Mouse (Mus musculus) adrenal gland, adult 18-20 months (tissue): ENCODE measurements around the gene Pllp. TPM values are rescaled to one million over a fixed set of nuclear protein-coding genes. Genes with fewer than 3 reads are reported as not detected.
A peak's percentile ranks its signal among the peaks of the same experiment; 100 is the strongest.

Experiments used
- DNase-seq, 2 experiments: peaks; one replicate each; pipeline ENCODE4 v3.0.0; 2021 to 2022; ENCODE audit warnings: low spot score in 2 of 2
- long read RNA-seq, 2 experiments: library from polyadenylated mRNA; stranded (forward); transcript quantifications; one replicate each; pipeline ENCODE4 v2.0.0; 2021
- total RNA-seq, 2 experiments: library from RNA; stranded (reverse); gene quantifications; 1 replicate in 1 of 2; 2 replicates in 1 of 2; pipeline ENCODE4 v1.2.3; 2021

Pllp gene
- under 1 TPM; 0.46 to 0.93 TPM for total RNA-seq
- long read RNA-seq, experiment 1, partial matches to known transcripts, result 0 of 1 reads
- long read RNA-seq, experiment 1, other reads (novel, unspliced or antisense), result 0 of 1 reads
- long read RNA-seq, experiment 2, partial matches to known transcripts, result 0 of 1 reads
- long read RNA-seq, experiment 2, other reads (novel, unspliced or antisense), result 0 of 1 reads

DNA sequence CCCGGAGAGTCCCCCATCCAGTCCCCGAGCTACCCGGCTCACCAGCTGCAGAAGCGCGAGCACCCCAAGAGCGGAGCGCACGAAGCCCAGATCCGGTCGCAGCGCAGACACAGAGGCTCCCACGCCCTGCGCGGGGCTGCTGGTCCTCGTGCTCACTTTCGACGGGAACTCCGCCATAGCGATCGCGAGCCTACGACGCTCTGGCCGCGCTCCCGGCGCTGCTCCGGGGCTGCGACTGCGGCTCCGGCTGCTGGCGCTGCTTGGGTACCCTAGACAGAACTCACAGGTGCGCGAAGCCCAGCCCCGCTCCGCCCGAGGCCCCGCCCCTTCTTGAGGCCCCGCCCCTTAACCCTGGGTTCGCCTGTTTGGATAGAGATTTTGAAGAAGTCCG lies at the start of gene Pllp:
TSS of gene Pllp (minus strand) at position 285 of the 391 bp plus-strand sequence.
- no peak for DNase-seq

- DNase-seq, result no peak
These were observed 49.6 kb upstream of the Pllp start, which contains the start of gene Ccl22 for GRCm38 (mm10) chr8:94745476-94746184. Gene Ccl22 (plus strand): TSS chr8:94745590.

DNA sequence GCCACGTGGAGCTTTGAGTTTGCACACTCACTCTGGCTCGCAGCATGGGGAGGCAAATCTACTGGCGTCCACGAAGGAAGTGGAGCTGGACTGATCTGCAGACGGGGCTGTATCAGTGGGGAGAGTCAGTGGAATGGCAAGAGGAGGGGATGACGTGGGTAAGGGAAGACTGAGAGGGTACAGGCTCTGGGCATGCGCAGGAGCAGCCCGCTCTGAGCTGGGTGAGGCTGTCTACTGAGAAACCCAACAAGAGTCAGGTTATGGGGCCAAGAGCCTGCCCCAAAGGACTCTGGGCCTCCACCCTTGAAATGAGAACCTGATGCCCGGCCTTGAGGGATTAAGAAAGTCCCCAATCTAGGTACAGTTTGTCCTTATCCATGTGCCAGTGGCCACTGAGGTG lies 48.9 kb upstream of the Pllp start:
- DNase-seq, result no peak

DNA sequence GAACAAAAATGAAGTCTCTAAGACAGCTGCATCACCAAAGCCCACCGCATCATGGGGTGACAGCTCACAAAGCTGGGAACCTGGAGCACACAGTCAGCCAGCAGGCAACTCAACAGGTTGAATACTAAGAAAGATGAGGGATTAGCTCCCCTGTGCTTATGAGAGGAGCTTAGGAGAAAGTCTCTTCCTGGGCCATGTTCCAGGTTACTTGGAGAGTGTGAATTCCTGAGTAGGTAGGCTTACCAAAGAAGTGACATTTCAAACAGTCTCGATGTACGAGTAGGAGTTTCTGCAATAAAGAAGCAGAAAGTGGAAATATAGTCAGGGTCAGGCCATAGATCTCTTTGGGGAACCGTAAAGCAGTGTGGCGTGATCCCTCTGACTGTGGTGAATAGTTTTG lies 48.4 kb upstream of the Pllp start:
- DNase-seq, result no peak

- DNase-seq, result no peak
These were observed 45.6 kb upstream of the Pllp start for GRCm38 (mm10) chr8:94741726-94742125.

DNA sequence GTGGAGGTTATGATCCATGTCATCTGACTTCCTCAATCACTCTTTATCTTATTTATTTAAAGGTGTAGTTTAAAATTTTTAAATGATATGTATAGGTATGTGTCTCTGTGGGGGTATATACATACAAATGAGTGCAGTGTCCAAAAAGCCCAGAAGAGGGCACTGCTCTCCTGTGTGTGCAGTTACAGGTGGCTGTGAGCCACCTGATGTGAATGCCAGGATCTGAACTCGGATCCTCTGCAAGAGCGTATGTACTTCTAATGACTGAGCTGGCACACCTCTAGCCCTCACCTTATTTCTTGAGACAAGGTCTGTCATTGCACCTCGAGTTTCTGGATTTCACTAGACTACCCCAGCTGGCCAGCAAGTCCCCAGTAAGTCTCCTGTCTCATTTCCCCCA lies 44.5 kb upstream of the Pllp start:
- DNase-seq, result no peak

DNA sequence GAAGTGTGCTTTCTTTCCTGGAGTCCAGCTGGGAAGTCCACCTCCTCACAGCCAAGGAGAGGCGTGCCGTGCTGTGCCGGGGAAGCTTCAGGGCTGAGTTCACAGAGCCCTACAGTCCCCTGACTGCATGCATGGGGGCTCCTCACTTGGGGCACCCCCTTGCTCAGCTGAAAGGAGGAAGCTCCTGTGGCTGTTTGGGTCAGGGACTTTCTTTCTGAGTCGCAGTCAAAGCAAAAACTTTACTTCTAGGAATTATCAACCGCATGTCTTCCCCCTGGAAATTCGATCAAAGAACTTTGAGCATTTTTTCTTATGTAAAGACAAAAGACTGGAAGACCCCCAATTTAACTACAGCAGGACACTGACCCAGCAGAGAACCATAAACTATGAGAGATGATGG lies 43.8 kb upstream of the Pllp start:
- no peak for DNase-seq

DNA sequence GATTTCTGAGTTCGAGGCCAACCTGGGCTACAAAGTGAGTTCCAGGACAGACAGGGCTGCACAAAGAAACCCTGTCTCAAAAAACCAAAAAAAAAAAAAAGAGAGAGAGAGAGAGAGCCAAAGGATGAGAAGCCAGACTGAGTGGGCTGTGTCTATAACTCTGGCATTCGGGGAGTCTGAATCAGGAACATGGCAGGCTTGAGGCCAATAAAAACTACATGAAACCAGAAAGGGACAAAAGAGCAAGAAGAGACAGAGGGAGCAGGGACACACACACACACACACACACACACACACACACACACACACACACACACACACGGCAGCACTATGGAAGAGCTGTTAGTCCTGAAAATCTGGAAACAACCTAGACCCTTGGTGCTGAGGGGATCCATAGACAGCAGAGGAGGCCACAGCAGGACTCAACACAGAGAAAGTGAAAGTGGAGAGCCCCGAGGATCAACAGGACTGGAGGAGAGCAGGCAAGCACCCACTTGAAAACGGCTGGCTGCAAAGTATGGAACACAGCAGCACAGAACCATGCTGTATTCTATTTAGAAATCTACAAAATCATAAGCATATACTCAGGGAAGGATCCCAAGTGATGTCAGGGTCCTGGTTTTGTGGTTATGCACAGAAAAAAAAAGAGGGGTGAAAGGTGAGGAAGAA lies 39.5 kb upstream of the Pllp start:
- no peak for DNase-seq

DNA sequence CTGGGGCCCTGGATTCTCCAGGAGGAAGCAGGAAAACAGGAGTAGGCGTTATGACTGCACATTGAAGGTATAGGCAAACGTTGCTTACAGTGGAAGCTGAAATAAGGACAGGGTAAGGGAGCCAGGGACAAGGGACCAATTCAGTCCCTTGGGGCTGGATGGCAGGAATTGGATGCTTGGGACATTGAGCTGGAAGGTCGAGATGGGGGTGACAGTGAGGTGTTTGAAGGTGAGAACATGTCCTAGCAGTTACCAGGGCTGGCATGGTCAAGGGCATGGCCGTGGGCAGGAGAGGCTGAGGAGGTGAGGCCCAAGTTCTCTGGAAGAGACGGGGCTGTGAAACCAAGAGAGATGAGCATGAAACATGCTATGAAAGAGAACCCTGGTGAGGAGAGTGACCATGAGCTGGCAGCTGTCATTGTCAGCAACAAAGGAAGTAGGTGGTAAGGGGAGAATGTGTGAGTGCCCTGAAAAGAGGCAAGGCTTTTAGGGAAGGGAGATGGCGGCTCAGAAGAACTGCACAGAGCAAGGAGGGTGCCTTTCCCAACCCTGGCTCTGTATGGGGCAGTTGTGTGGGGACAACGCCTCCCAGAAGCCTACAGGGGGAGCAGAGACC lies 38.8 kb upstream of the Pllp start:
- DNase-seq, result no peak

DNA sequence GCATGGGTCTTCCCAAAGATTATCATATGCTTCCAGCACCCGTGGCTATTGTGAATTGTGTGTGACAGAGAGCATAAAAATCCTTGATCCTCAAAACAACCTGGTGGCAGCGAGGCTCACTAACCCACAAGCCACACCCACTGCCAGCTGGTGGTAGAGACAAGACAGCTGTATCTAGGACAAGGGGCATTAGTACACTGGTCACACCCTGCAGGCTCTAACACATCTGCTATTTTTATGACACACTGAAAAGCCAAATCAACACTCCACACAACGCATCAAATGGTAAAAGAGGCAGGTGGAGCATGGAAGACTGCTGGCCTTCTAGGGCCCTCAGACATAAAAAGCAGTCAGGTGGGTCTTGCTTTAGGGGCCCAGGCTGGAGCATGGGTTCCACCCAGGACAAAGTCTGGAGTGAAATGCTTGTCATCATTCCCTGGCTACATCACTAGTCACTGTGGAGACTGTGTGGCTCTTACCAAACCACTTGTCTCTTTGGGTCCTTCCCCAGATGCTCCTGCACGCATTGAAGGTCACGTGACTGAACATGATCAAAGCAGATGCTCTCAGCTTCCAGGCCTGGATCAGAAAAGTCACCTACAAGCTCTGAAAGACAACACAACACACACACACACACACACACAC lies 37.9 kb upstream of the Pllp start:
- DNase-seq, result no peak

DNA sequence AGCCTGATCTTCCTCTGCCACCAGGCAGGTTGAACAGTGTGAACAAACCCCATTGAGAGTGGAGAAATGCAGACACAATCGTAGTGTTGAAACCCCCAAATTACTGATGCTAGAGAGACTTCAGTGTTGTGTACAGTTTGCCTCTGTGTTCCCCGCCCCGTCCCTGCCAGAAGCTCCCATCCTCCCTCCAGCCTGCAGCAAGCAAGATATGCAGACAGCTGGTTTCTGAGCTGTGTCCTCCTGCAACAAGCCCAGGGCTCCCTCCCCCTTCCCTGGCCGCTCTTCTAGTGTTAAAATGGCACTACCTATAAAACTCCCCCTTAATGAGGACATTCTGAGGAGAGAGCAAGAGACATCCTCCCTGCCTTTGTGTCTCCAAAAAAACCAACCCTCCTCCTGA lies 33.2 kb upstream of the Pllp start:
- DNase-seq, result peak in 1 of 2 experiments; percentile 3

- no peak for DNase-seq
These were observed 29.9 kb upstream of the Pllp start for GRCm38 (mm10) chr8:94725998-94726397.

GRCm38 (mm10) chr8:94716841-94717240 lies 20.8 kb upstream of the Pllp start:
- no peak for DNase-seq

DNA sequence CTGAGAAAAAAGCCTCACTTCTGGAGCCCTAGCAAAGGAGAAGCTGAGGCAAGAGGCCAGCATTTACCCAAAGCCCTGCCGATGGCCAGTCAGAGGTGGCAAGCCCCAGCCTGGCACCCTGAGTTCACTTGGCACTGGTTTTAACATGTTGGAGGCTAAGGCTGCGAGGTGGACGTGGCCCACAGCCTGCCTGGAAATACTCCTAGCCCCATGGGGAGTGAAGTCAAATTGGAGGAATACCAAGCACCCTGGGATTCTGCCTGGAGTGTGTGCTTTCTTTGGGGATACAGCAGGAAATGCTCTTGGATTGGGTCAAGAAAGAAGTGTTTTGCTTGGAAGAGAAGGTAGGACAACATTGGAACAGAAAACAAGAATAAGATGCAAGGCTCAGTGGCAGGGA lies 19.8 kb upstream of the Pllp start:
- DNase-seq, result no peak

DNA sequence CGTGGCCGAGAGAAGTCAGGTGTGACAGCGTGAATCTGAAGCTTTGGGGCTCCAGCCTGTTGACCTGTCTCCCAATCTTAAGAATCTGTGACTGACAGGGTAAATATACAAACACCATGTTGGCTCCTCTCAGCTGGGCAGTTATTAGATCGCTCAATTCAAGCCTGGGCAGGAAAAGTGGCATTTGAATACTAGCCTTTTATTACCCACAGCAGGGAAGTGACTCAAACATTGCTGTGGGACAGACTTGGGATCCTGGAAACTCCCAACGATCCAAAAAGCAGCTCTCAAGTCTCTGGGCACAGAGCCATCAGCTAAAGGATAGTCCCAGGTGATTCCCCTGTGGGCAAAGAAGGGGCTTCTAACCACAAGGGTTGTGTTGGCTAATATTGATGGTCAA lies 18.5 kb upstream of the Pllp start:
- DNase-seq, result no peak

GRCm38 (mm10) chr8:94711160-94711718 lies 15.2 kb upstream of the Pllp start:
- no peak for DNase-seq

DNA sequence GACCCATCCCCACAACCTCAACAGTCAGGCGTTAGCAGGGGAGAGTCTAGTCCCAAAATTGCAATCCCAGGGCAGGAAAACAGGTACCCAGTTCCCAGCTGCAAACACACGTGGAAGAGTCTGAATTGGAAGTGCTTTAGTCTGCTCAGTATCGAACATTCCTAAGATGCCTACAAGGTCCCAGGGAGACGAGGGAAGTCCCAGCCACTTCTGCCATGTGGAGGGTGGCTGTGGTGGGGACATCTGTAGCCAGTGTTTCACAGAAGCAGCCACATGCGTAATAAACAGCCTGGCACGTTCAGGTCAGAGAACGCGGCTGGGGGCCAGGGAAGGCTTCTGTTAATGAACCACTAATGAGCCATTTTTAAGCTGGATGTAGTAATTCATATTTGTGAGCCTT lies 14.3 kb upstream of the Pllp start:
- no peak for DNase-seq

DNA sequence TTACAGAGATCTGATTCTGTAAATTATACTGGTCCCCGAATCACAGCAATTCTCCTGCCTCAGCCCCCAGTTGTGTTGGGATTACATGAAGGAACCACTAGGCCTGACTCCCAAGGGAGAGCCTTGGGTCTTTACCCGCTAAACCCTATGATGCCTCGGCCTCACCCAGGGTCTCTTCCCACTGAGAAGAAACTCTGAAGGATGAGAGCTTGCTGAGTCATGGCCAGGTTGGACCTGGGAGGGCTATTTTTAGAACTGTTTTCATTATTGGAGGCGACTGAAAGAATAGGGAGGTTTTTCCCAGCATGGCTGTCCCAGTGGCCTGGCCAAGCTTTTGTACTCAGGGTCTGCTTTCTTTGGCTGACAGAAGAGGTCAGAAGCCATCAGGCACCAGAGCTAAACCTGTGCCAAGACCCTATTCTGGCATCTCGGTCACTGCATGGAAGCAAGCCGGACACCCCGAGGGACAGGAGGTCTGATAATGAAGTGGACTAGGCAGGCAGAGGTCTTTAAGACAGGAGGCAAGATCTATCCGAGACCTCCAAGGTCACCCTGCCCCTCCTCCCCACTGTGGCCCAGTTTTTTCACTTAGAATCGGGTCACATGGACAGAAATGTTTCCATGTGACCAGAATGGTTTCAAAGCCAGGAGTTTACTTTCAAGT lies 10.8 kb upstream of the Pllp start:
- DNase-seq, result peak in 1 of 2 experiments; percentile 35

- no peak for DNase-seq
These were observed 9.6 kb upstream of the Pllp start for GRCm38 (mm10) chr8:94705581-94706245.

GRCm38 (mm10) chr8:94704669-94704984 lies 8.5 kb upstream of the Pllp start:
- DNase-seq, result no peak
